Mouse (Mus musculus): ENCODE results near the gene Grk2. TPM values are rescaled to one million over a fixed set of nuclear protein-coding genes. Genes with fewer than 3 reads are reported as not detected.

The Grk2 gene
- polyA plus RNA-seq, 1 experiment, result 56.3 TPM

DNA sequence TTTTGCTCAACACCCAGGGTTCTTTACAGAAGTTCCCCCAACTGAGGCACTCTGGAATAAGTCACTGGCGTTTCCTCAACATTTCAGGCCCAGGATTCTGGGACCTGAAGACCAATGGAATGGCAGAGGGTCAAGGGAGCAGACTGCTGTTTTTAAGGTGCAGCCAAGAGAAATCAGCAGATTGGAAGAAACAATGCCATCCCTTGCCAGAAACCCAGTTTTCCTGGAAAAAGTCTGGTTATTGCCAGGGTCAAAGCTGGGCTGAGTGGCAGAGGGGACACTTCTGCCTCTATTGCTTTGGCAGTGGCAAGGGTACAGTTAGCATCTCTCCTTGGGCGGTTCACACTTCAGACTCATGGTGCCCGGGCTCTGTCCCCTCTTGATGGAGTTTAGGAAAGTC lies 11.2 kb upstream of the Grk2 start:
- Histone ChIP-seq H3K27me3 (ENCODE audit: control insufficient read depth, insufficient read depth, insufficient read length) (no peaks in the 10 kb centered on the region), H3ac (ENCODE audit: control insufficient read depth, insufficient read length) (no peak overlapping the region), H3K4me2 (ENCODE audit: low read depth) (no peak overlapping the region), H3K4me3 (no peak overlapping the region), H3K36me3 (ENCODE audit: control insufficient read depth, insufficient read depth) (peaks cover 35% of the 10 kb centered on the region), H3K79me2 (ENCODE audit: control insufficient read depth, insufficient read depth) (no peaks in the 10 kb centered on the region)
- no peak for TF ChIP-seq MAX (IDR thresholded peaks at IDR 0.05; ENCODE audit: low read depth)
- TF ChIP-seq POLR2AphosphoS2 (IDR thresholded peaks at IDR 0.05; ENCODE audit: insufficient read length, low read depth), result no peak
- no peak for TF ChIP-seq CEBPB (IDR thresholded peaks at IDR 0.05; ENCODE audit: insufficient read depth, poor library complexity, severe bottlenecking)
- no peak for TF ChIP-seq REST (IDR thresholded peaks at IDR 0.05; ENCODE audit: insufficient read depth, insufficient read length)
- no peak for TF ChIP-seq SRF (IDR thresholded peaks at IDR 0.05; ENCODE audit: control insufficient read depth, insufficient read length, low read depth)
- TF ChIP-seq POLR2A (IDR thresholded peaks at IDR 0.05; ENCODE audit: insufficient read length, low read depth), result no peak
- TF ChIP-seq TCF3 (IDR thresholded peaks at IDR 0.05; ENCODE audit: insufficient read length, low read depth), result no peak
- TF ChIP-seq USF1 (IDR thresholded peaks at IDR 0.05; ENCODE audit: low read depth), result no peak
- no peak for TF ChIP-seq MYOD1 (IDR thresholded peaks at IDR 0.05; ENCODE audit: control insufficient read depth in 1 of 3, insufficient read length in 2 of 3, low read depth in 2 of 3)
- TF ChIP-seq MYOG (IDR thresholded peaks at IDR 0.05; ENCODE audit: control insufficient read depth in 1 of 3, insufficient read depth in 1 of 3, insufficient read length in 2 of 3, low read depth in 2 of 3), result no peak
- no peak for TF ChIP-seq E2F4 (IDR thresholded peaks at IDR 0.05; ENCODE audit: insufficient read depth)
- no peak for TF ChIP-seq TCF12 (IDR thresholded peaks at IDR 0.05; ENCODE audit: insufficient read depth, poor library complexity, severe bottlenecking)

DNA sequence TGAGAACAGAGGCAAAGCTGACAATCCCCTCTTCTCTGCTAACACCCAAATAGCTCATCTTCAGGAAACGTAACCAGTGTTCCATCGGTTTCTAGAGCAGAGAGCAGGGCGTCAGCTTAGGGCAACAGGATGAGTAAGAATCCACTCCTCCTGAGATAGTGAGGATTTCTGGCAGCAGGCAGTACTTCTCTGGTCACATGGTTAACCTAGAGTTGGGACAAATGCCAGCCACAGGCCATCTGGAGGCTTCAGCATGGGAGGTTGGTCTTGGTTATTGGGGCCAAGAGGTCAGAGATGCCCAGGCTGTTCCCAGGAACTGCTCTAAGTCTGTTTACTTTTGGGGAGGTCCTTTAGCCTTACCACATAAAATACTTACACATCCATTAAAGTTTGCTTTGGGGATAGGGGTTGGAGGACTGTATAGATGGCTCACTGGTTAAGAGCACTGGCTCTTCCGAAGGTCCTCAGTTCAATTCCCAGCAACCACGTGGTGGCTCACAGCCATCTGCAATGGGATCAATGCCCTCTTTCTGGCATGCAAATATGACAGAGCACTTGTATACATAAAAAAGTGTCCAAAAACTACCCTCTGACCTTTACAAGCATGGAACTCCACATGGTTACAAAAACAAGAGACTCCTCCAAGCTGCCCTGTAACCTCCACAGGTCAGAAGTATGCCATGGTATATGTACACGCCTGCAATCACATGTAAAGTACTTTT lies 9.4 kb upstream of the Grk2 start:
- peaks cover 25% of the 10 kb centered on the region for H3K36me3 ChIP-seq (ENCODE audit: control insufficient read depth, insufficient read depth)
- no peak for TF ChIP-seq SRF (IDR thresholded peaks at IDR 0.05; ENCODE audit: control insufficient read depth, insufficient read length, low read depth)
- TF ChIP-seq USF1 (IDR thresholded peaks at IDR 0.05; ENCODE audit: low read depth), result peak; percentile 89
- TF ChIP-seq POLR2AphosphoS2 (IDR thresholded peaks at IDR 0.05; ENCODE audit: insufficient read length, low read depth), result peak; percentile 24
- TF ChIP-seq MYOG (IDR thresholded peaks at IDR 0.05; ENCODE audit: control insufficient read depth in 1 of 3, insufficient read depth in 1 of 3, insufficient read length in 2 of 3, low read depth in 2 of 3), result peak in 1 of 3 experiments; percentile 6

DNA sequence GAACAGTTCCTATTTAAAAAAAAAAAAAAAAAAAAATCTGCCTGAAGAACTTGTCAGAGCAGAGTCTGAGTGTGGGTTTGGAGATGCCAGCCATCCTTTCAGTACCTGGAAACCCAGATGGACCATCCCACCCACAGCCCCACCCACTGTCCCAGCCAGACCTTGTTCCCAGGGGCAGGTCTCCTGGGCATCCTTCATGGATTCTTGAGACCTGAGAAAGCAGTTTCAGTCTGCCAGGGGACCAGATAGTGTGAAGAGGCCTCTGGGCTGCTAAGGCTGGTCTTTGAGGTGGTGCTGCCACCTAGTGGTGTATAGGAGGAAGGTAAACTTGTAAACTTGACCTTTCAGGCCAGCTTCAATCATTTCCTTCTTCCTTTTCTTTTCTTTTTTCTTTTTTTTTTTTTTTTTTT lies 3.8 kb upstream of the Grk2 start:
- no peak overlapping the region for H3K4me2 ChIP-seq (ENCODE audit: low read depth)
- TF ChIP-seq TCF12 (IDR thresholded peaks at IDR 0.05; ENCODE audit: insufficient read depth, poor library complexity, severe bottlenecking) (no peak), TCF3 (IDR thresholded peaks at IDR 0.05; ENCODE audit: insufficient read length, low read depth) (no peak), USF1 (IDR thresholded peaks at IDR 0.05; ENCODE audit: low read depth) (no peak), MYOG (IDR thresholded peaks at IDR 0.05; ENCODE audit: control insufficient read depth in 1 of 3, insufficient read depth in 1 of 3, insufficient read length in 2 of 3, low read depth in 2 of 3) (no peak), E2F4 (IDR thresholded peaks at IDR 0.05; ENCODE audit: insufficient read depth) (no peak), CEBPB (IDR thresholded peaks at IDR 0.05; ENCODE audit: insufficient read depth, poor library complexity, severe bottlenecking) (no peak), REST (IDR thresholded peaks at IDR 0.05; ENCODE audit: insufficient read depth, insufficient read length) (no peak), POLR2AphosphoS2 (IDR thresholded peaks at IDR 0.05; ENCODE audit: insufficient read length, low read depth) (no peak), POLR2A (IDR thresholded peaks at IDR 0.05; ENCODE audit: insufficient read length, low read depth) (no peak), MAX (IDR thresholded peaks at IDR 0.05; ENCODE audit: low read depth) (no peak), SRF (IDR thresholded peaks at IDR 0.05; ENCODE audit: control insufficient read depth, insufficient read length, low read depth) (no peak), MYOD1 (IDR thresholded peaks at IDR 0.05; ENCODE audit: control insufficient read depth in 1 of 3, insufficient read length in 2 of 3, low read depth in 2 of 3) (no peak)
- no peak overlapping the region for H3K4me3 ChIP-seq
- no peaks in the 10 kb centered on the region for H3K36me3 ChIP-seq (ENCODE audit: control insufficient read depth, insufficient read depth)
- H3K79me2 ChIP-seq (ENCODE audit: control insufficient read depth, insufficient read depth), result peaks cover 9% of the 10 kb centered on the region
- H3ac ChIP-seq (ENCODE audit: control insufficient read depth, insufficient read length), result no peak overlapping the region
- no peaks in the 10 kb centered on the region for H3K27me3 ChIP-seq (ENCODE audit: control insufficient read depth, insufficient read depth, insufficient read length)

More for the DNA sequence above, 9.4 kb upstream of the Grk2 start:
- H3ac ChIP-seq (ENCODE audit: control insufficient read depth, insufficient read length), result no peak overlapping the region
- no peaks in the 10 kb centered on the region for H3K79me2 ChIP-seq (ENCODE audit: control insufficient read depth, insufficient read depth)
- H3K4me2 ChIP-seq (ENCODE audit: low read depth), result peak overlapping the region; percentile 55
- no peak overlapping the region for H3K4me3 ChIP-seq
- H3K27me3 ChIP-seq (ENCODE audit: control insufficient read depth, insufficient read depth, insufficient read length), result no peaks in the 10 kb centered on the region

DNA sequence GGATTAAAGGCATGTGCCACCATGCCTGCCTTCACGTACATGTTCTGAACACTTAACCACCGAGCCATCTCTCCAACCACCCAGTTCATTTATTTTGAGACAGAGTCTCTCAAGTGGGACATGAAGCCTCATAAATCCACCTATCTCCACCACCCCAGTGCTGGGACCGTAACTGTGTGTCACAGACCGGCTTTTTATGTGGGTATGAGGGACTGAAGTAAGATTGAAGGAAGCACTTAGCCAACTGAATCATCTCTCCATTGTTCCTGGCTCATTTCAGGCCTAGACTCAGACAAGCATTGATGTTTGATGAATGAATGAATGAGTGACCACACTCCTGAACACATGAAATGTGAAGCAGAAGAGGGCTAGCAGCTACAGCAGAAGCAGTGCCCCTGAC lies 3.3 kb upstream of the Grk2 start:
- H3K4me2 ChIP-seq (ENCODE audit: low read depth), result no peak overlapping the region

More for the DNA sequence above, 3.3 kb upstream of the Grk2 start:
- no peaks in the 10 kb centered on the region for H3K36me3 ChIP-seq (ENCODE audit: control insufficient read depth, insufficient read depth)
- H3K79me2 ChIP-seq (ENCODE audit: control insufficient read depth, insufficient read depth), result peaks cover 14% of the 10 kb centered on the region
- no peak overlapping the region for H3K4me3 ChIP-seq
- H3K27me3 ChIP-seq (ENCODE audit: control insufficient read depth, insufficient read depth, insufficient read length), result no peaks in the 10 kb centered on the region
- TF ChIP-seq POLR2A (IDR thresholded peaks at IDR 0.05; ENCODE audit: insufficient read length, low read depth), result no peak
- no peak for TF ChIP-seq CEBPB (IDR thresholded peaks at IDR 0.05; ENCODE audit: insufficient read depth, poor library complexity, severe bottlenecking)
- TF ChIP-seq MYOD1 (IDR thresholded peaks at IDR 0.05; ENCODE audit: control insufficient read depth in 1 of 3, insufficient read length in 2 of 3, low read depth in 2 of 3), result no peak
- no peak for TF ChIP-seq E2F4 (IDR thresholded peaks at IDR 0.05; ENCODE audit: insufficient read depth)
- no peak for TF ChIP-seq MAX (IDR thresholded peaks at IDR 0.05; ENCODE audit: low read depth)
- TF ChIP-seq TCF3 (IDR thresholded peaks at IDR 0.05; ENCODE audit: insufficient read length, low read depth), result no peak
- TF ChIP-seq TCF12 (IDR thresholded peaks at IDR 0.05; ENCODE audit: insufficient read depth, poor library complexity, severe bottlenecking), result no peak
- no peak for TF ChIP-seq USF1 (IDR thresholded peaks at IDR 0.05; ENCODE audit: low read depth)
- no peak for TF ChIP-seq MYOG (IDR thresholded peaks at IDR 0.05; ENCODE audit: control insufficient read depth in 1 of 3, insufficient read depth in 1 of 3, insufficient read length in 2 of 3, low read depth in 2 of 3)
- no peak for TF ChIP-seq POLR2AphosphoS2 (IDR thresholded peaks at IDR 0.05; ENCODE audit: insufficient read length, low read depth)
- no peak for TF ChIP-seq SRF (IDR thresholded peaks at IDR 0.05; ENCODE audit: control insufficient read depth, insufficient read length, low read depth)
- TF ChIP-seq REST (IDR thresholded peaks at IDR 0.05; ENCODE audit: insufficient read depth, insufficient read length), result no peak
- no peak overlapping the region for H3ac ChIP-seq (ENCODE audit: control insufficient read depth, insufficient read length)

Measured in myocyte (in vitro differentiated cells).